Mouse (Mus musculus) CH12F3 (cell line): ENCODE data around the gene Cpa5.

Experiments used
- in situ Hi-C: fragments of 300-500 bp; cut with MboI; formaldehyde crosslinking; loops from 2 replicates; pipeline ENCODE4 v1.14.3; 2020; ENCODE audit warnings: low sequenced_read_pairs

The Cpa5 gene

GRCm38 (mm10) chr6:30643694-30644460, 33.1 kb downstream of the Cpa5 start:
- in situ Hi-C loops = no loop called here

GRCm38 (mm10) chr6:30644462-30644861, 33.7 kb downstream of the Cpa5 start:
- in situ Hi-C loops = no loop called here

GRCm38 (mm10) chr6:30645379-30645778, 34.6 kb downstream of the Cpa5 start:
- in situ Hi-C loops = no loop called here

GRCm38 (mm10) chr6:30649651-30650296, 39.0 kb downstream of the Cpa5 start:
- in situ Hi-C loops = no loop called here

- in situ Hi-C loops = no loop called here
Observed at GRCm38 (mm10) chr6:30652425-30653188, 41.8 kb downstream of the Cpa5 start.

GRCm38 (mm10) chr6:30653518-30653917, 42.7 kb downstream of the Cpa5 start:
- in situ Hi-C loops = no loop called here

- in situ Hi-C loops = no loop called here
Observed at GRCm38 (mm10) chr6:30654402-30654859, 43.6 kb downstream of the Cpa5 start.

GRCm38 (mm10) chr6:30654932-30655331, 44.1 kb downstream of the Cpa5 start:
- in situ Hi-C loops = no loop called here

- in situ Hi-C loops = no loop called here
Observed at GRCm38 (mm10) chr6:30657279-30657678, 46.5 kb downstream of the Cpa5 start.

- in situ Hi-C loops = no loop called here
Observed at GRCm38 (mm10) chr6:30658619-30659018, 47.8 kb downstream of the Cpa5 start.

- in situ Hi-C loops = no loop called here
Observed at GRCm38 (mm10) chr6:30664776-30665175, 54.0 kb downstream of the Cpa5 start.

GRCm38 (mm10) chr6:30665296-30665695, 54.5 kb downstream of the Cpa5 start:
- in situ Hi-C loops = no loop called here

GRCm38 (mm10) chr6:30666043-30666442, 55.2 kb downstream of the Cpa5 start:
- in situ Hi-C loops = no loop called here

GRCm38 (mm10) chr6:30667585-30667984, 56.8 kb downstream of the Cpa5 start:
- in situ Hi-C loops = no loop called here

GRCm38 (mm10) chr6:30671696-30672095, 60.9 kb downstream of the Cpa5 start:
- in situ Hi-C loops = no loop called here

GRCm38 (mm10) chr6:30673764-30674561, 63.2 kb downstream of the Cpa5 start:
- in situ Hi-C loops = no loop called here

- in situ Hi-C loops = no loop called here
Observed at GRCm38 (mm10) chr6:30674714-30675280, 64.0 kb downstream of the Cpa5 start.

- in situ Hi-C loops = no loop called here
Observed at GRCm38 (mm10) chr6:30675281-30675771, 64.5 kb downstream of the Cpa5 start.

- in situ Hi-C loops = no loop called here
Observed at GRCm38 (mm10) chr6:30676506-30676905, 65.7 kb downstream of the Cpa5 start.

GRCm38 (mm10) chr6:30677591-30677990, 66.8 kb downstream of the Cpa5 start:
- in situ Hi-C loops = no loop called here
